Mouse (Mus musculus) embryo, embryonic 9.5 days (tissue): ENCODE measurements at regions not wholly inside any gene's neighbourhood (a gene's known extent, or its start where the extent isn't known, plus 50 kb on each side); places are given as distances from the start of the nearest gene placed in this dataset.

ENCODE experiments used
- DNase-seq: peaks from one replicate; pipeline ENCODE4 v3.0.0-alpha.2; 2017; ENCODE audit errors: extremely low spot score

GRCm38 (mm10) chr2:147927792-147928670 lies 118.7 kb downstream of the Foxa2 start:
- DNase-seq = no peak

- DNase-seq = no peak
Measured at GRCm38 (mm10) chr2:147926861-147927260, 119.9 kb downstream of the Foxa2 start.

GRCm38 (mm10) chr2:147907341-147907740 lies 139.4 kb downstream of the Foxa2 start:
- no peak for DNase-seq

GRCm38 (mm10) chr2:147905759-147906740 lies 140.7 kb downstream of the Foxa2 start:
- peak; percentile 47 for DNase-seq

GRCm38 (mm10) chr2:147905118-147905517 lies 141.7 kb downstream of the Foxa2 start:
- DNase-seq = no peak

- no peak for DNase-seq
Measured at GRCm38 (mm10) chr2:147899236-147899635, 147.5 kb downstream of the Foxa2 start.

GRCm38 (mm10) chr2:147895691-147896090 lies 151.1 kb downstream of the Foxa2 start:
- peak; percentile 58 for DNase-seq

- DNase-seq = no peak
Measured at GRCm38 (mm10) chr2:147894213-147894612, 152.6 kb downstream of the Foxa2 start.

GRCm38 (mm10) chr2:147886191-147886590 lies 160.6 kb downstream of the Foxa2 start:
- DNase-seq = no peak

- DNase-seq = peak; percentile 5
Measured at GRCm38 (mm10) chr2:147877907-147878306, 168.9 kb downstream of the Foxa2 start.

- DNase-seq = no peak
Measured at GRCm38 (mm10) chr2:147877543-147877904, 169.2 kb downstream of the Foxa2 start.

- DNase-seq = peak; percentile 57
Measured at GRCm38 (mm10) chr2:147876708-147877542, 169.8 kb downstream of the Foxa2 start.

- no peak for DNase-seq
Measured at GRCm38 (mm10) chr2:147872972-147873371, 173.8 kb downstream of the Foxa2 start.

GRCm38 (mm10) chr2:147851186-147851802 lies 195.5 kb downstream of the Foxa2 start:
- no peak for DNase-seq

- DNase-seq = peak; percentile 64
Measured at GRCm38 (mm10) chr2:147846968-147847749, 199.6 kb downstream of the Foxa2 start.

GRCm38 (mm10) chr2:147845256-147845655 lies 201.5 kb downstream of the Foxa2 start:
- DNase-seq = no peak

GRCm38 (mm10) chr2:147840936-147841335 lies 205.8 kb downstream of the Foxa2 start:
- no peak for DNase-seq

- DNase-seq = no peak
Measured at GRCm38 (mm10) chr2:147838613-147839012, 208.2 kb downstream of the Foxa2 start.

- peak; percentile 54 for DNase-seq
Measured at GRCm38 (mm10) chr2:147830551-147830950, 216.2 kb downstream of the Foxa2 start.

GRCm38 (mm10) chr2:147816951-147817350 lies 229.8 kb downstream of the Foxa2 start:
- no peak for DNase-seq
